Mouse (Mus musculus) right cerebral cortex, postnatal 10 days (tissue): ENCODE measurements around the gene Taf15.

Experiments used
- DNase-seq, 2 experiments: peaks; one replicate each; pipeline ENCODE4 v3.0.0; 2021; ENCODE audit warnings: low spot score in 2 of 2

The Taf15 gene

DNA sequence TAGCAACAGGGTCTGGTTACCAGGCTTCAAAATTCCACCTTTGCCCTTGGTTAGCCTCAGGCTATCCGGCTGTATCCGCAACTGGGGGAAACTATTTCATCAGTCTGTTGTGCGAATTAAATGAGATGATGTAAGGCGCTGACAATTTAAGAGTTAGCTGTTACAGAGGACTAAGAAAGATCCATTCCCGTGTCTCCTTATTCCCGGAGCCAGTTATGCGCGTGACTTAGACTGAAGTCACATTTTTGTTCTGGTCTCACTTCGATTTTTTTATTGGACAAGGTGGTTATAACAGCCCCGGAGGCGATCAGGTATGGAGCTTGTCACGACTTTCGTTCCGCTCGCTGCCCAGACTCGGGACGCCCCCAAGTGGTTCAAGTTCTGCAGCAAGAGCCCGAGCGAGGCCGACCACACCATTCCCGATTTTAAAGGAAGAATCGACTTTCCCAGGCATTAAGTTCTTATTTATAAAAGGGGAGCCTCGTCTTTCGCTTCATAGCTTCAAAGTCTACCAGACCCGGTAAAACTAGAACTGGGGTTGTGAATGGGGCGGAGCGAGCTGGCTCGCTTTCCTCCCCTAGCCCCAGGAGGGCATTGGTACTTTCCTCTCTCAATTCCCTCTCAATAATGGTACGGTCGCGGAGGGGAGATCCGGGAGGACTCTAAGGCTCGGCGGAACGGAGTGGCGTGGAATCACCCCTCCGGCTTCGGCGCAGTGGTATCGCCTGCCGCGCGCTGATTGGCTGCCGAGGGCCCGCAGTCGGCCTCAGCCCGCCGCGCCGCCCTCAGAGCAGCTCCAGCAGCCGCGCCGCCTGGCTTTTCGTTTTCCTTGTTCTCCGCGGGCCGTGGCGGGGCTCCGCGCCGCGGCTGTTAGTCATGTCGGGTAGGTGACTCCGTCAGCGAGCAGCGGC is at the start of gene Taf15:
TSS of gene Taf15 (plus strand) at position 763 of the 911 bp plus-strand sequence.
- peak; percentile 99 for DNase-seq

DNA sequence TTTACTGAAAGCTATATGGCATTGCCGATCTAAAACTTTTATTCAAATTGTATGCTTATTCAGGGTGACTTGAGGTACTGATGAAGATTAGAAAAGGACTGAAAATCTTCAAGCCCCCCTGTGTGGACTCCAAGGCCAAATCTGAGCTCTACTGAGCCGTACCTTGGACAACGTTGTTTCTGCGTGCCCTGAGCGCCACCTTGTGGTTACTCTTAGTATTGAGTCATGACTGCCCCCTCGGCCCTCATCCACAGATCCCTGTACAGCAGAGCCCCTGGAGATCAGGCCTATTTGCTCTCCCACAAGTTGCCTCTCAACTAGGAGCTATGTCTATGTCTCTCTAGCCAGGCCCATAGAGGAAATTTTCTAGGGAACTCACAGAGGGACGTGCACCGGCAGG is 48.2 kb upstream of the Taf15 start:
- peak; percentile 83 for DNase-seq

DNA sequence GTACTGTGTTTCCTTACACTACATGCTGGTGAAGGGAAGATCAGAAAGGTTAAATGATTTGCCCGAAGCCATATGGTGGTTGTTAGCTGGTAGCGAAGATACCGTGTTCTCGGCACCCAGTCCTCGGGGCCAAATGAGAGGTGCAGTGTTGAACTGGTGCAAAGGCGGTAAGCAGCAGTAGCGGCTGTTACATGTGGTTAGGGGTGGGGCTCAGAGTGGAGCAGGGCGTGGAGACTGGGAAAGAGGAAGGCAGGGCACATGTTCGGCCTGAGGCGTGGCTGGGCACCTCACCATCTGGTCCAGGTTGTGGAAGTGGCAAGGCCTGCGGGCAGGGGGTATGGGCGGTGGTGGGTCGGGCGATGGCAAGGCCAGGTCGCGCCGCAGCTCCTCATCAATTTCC is 45.9 kb upstream of the Taf15 start:
- no peak for DNase-seq

DNA sequence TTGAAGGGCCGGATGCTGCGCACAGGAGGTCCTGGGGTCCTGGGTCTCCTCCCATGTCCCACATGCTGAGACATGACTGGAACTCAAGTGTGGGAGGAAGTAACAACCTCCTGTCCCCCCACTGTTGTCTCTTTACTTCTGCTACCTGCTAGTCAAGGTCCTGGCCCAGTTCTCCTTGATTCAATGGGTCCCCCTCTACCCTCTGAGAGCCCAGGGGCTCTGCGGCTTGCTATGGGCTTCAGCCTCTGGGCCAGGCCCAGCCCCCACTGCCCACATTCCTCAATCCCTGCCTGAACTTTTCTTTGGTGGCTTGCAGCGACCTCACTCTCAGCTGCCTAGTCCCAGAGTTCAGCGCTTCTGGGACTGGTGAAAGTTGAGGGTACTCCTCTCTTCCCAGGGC is 43.5 kb upstream of the Taf15 start, which contains the start of gene Gas2l2:
TSS of gene Gas2l2 (minus strand) at position 101 of the 400 bp plus-strand sequence.
- no peak for DNase-seq

DNA sequence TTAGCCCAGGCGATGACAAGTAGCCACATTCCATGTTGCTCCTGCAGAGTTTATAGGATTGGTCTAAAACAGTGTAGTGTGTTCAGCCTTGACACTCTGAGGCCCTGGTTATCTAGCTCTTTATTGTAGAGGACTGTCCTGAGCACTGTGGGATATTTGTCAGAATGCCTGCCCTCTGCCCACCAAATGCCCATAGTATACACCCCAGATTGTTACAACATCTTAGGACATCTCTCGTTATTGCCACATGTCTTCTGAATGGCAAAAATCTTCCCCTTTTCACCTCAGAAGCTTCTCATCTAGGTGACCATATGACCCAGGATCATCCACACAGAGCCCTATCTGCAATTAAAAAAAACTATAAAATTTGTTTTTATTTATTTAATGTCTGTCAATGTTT is 40.4 kb upstream of the Taf15 start:
- DNase-seq = no peak

DNA sequence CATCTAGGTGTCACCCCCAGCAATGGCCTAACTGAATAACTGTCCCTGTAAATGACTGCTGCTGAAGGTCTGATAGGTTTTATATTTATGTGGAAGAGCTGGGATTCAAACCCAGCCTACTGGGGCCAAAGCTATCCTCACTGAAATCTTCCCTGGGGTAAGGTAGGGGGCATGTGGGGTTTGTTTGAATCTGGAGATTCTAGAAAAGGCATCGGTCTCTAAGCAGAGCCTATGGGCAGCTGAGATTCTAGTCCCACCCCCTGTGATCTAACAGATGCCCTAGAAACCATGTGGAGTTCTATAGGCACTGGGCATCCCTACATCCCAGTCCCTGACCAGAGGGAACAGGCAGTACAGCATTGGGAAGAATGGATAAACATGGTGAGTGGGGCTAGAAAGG is 35.5 kb upstream of the Taf15 start, which contains the start of gene 1700020L24Rik:
TSS of gene 1700020L24Rik (plus strand) at position 301 of the 400 bp plus-strand sequence.
- no peak for DNase-seq

DNA sequence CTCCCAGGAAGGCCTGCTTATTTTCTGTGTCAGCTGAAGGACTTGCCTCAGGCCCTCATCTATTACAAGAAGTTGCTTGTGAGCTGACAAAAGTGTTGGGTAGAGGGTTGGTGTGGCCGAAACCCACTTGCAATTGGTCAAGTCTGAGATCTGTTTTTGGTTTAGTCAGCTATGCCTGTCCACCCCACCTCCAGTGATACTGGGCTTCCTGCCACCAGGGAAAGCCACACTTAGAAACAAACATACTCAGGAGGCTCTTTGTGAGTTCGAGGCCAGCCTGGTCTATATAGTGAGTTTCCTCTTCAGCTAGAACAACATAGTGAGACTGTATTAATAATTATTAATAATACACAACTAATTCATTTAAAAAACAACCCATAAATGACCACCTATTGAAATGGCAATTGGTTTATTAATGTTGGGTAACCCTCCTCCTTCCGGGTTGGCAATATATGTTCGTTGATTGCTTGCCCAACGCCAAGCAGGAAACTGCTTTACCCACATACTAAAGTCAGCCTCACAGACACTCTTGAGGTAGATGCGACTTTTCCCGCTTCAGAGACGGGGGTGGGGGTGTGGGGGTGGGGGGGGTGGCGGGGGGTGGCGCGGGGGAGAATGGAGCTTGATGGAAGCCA is 33.3 kb upstream of the Taf15 start:
- no peak for DNase-seq

DNA sequence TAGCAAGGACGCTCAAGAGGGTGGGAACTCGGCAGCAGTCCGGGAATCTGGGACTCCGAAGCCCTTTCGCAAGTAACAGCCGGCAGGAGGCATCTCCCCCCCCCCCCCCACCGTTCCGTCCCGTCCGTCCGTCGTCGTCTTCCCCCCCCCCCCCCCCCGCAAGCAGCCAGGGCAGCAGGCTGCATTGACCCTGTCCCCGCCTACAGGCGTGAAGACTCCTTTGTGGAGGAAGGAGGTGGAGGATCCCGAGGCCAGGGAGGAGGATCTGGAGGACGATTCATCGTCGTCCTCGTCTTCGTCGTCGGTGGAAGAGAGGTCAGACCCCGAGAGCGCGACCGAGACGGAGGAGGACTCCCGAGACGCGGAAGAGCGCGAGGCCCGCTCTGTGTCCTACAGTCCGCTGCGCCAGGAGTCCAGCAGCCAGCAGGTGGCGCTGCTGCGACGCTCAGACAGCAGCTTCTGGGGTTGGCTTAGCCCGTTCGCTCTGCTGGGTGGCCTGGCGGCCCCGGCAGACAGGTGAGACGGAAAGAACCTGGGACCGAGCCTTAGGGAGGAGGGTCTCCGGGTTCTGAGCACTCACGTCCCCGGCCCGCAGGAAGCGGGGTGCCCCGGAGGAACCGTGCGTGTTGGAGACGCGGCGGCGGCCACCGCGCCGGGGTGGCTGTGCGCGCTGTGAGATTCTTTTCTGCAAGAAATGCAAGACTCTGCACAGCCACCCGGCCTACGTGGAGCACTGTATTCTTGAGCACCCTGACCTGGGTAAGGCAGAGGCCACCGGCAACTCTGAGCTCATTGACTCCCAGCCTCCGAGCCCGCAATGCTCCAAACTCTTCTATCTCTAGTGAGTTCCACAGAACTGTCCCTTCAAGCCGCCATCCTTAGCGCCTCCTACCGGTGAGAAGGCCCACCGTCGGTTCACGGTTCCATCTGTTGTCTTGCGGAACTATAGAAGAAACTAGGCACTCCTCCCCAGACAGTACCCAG is 32.5 kb upstream of the Taf15 start:
- DNase-seq = peak; percentile 87 to 91

DNA sequence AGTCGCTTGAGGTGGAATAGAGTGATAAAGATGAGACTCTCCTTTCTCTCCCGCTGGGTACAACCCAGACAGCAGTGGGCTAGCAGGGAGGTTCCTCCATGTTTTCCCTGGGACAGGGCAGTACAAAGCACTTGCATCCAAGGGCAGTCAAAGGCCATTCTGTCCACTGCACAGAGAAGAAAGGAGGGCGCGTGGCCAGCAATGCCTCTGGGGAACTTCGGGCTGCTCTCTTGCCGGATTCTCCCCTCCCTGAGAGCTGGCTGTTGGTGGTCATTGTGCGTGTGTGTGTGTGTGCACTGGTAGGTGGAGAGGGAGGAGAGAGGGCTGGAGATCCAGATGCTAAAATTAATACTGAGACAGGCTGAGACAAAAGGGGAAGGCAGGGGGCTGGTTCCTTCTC is 31.7 kb upstream of the Taf15 start:
- no peak for DNase-seq

DNA sequence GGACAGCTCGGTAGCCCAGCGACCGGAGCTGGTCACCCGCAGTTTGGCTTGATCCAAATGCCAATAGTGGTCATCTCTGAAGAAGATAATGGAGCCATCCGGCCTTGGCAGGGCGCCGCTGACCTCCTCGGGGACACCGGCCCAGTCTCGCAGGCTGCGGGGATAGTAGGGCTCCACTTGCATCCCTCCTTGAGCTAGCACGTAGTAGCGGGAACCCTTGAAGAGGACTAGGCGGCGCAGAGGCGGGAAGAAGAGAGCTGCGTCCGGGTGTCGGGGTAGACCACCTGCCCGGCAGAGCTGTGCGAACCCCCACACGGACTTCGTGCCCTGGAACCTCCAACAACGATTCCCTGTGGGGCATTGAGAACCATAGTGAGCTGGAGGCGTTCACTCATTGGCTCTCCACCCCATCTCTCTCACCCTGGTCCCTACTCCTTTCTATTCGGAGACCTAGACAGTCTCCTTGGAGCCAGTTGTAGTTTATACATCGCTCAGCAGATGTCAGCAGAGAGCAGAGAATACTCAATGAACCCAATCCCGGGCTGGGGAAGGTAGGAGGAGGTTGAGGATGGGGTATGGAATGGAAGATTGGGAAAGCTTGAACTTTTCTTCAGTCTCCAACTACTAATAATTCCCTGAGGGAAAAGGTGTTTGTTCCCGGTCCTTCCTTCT is 30.2 kb upstream of the Taf15 start:
- peak; percentile 81 to 87 for DNase-seq

DNA sequence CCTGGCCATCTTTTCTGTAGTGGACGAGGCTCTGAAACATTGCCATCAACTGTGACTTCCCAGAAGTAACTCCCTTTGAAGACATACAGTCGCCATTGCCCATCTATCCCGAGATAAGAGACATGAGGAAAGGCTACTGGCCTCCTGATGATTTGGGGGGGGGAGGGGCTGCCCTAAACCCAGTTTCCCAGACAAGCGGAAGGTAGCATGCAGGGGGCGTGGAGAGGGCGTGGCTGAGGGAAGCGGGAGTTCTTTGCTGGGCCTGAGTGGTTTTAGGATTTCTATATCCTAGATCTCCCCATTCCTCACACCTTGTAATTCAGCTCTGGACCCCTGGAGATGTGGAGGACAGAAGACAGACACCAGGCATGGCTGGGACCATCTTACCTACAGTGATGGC is 29.1 kb upstream of the Taf15 start:
- DNase-seq = no peak

DNA sequence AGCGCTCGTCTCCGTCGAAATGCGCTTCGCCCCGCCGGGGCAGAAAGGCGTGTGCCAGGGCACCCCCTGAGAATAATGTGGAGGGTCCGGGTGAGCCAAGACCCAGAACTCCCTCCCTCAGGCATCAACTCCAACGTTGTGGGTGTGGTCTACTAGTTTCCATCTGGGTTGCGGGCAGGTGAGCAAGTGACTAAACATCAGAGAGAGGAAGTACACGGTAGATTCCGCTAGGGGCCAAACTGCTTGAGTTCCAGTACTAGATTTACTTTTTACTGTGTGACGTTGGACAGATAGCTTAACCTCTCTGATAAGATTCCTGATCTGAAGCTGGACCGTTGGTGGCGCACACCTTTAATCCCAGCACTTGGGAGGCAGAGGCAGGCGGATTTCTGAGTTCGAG is 27.9 kb upstream of the Taf15 start:
- DNase-seq = no peak

DNA sequence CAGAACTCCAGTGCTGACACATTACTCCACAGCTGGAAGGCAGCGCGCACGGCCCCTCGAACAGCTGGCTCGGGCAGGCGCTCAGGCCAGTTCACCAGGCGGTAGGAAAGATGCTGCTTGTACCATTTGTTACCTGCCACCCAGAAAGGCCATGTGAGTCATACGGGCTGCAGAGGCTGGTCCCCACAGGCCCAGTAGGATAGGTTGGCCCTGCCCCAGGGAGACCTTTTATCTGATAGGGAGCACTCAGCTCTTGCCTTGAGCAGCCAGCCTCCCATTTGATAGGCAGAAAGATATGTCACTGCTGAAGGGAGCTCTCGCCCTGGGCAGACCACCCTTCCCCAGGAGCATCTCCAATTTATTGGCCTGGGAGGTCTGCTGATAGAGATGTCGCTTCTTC is 25.3 kb upstream of the Taf15 start:
- no peak for DNase-seq

DNA sequence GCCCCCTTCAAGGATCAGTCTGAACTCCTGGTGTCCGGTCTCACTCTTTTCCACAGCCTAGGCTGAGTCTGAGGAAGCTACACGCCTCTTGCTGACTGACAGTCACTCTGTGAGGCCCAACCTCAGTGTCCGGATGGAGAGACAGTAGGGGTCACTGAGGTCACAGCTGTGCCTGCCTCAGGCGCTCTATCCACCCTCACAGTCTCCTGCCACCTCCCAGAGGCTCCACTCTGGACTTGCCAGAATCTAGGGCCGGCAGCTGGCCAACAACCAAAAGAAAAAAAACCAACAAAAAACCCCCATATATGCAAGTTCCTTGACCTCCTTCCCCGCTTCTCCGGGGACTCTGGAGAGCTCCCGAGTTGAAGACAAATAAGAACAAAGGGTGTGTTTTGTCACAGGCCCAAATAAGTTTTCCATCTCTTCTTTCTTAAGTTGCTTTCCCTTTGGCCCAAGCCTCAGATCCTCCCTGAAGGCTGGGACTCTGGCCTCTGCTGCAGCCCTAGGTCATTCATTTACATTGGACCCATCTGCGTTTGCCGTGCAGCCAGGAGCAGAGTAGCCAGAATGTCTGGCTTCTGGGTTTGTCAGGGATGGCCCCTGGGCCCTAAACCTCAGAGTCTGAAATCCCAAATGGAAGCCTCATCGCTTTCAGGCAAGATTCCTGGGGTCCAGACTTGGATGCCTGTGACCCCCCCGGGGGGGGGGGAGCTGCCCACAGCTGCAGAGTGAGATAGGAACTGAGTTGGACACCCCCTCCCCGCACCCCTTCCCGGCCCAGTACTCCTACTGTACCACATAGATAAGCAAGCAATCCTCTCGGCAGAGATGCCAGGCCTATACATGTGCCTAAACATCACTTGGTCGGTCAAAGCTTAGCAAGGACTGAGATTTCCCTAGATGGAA is 24.6 kb upstream of the Taf15 start:
- no peak for DNase-seq

DNA sequence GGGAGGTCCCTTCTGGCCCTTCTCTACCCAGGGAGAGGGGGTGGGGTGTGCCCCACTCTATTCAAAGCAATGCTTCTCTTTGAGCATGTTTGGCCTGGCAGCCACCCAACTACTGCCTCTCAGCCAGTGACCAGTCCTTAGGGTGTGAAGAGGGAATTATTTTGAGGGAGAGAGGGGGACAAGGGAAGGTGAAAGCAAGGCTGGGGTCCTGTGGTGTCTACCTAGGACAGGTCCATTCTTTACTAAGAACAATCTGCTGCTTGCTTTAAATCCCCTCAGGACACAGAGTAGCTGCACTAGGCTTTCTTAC is 24.0 kb upstream of the Taf15 start:
- DNase-seq = peak in 1 of 2 experiments; percentile 64

DNA sequence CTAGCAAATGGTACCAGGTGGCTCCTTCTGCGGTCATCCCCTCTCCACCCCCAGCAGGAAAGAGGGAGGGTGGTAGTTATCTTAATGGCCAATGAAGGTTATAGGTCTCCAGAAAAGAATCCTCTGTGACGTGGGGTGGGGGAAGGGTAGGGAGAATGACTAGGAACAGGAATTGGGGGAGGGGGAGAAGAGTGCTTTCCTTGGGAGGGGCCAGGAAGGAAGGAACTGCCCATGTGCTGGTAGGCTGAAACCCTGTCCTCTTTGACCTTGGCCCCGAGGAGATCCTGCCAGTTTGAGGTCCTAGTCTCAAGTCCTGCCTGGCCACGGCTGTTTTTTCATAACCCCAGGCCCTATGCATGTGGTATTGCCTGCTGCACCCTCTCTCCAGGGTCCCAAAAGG is 23.6 kb upstream of the Taf15 start:
- no peak for DNase-seq

DNA sequence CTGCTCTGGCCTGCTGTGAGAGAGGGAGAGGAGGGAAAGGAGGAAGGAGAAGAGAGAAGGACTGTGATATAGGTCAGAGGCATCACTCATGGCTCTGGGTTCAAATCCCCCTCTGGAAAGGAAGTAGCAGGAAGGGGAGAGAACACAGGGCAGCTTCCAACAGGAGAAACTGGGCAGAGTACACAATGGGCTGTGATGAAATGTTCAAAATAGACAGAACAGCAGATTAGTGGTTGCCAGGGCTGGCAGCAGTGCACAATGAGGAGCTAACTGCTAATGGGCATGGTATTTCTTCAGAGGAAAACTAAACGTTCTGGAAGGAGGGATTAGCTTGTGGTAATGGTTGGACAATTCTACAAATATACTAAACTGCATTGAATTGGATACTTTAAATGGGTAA is 22.3 kb upstream of the Taf15 start:
- DNase-seq = no peak

DNA sequence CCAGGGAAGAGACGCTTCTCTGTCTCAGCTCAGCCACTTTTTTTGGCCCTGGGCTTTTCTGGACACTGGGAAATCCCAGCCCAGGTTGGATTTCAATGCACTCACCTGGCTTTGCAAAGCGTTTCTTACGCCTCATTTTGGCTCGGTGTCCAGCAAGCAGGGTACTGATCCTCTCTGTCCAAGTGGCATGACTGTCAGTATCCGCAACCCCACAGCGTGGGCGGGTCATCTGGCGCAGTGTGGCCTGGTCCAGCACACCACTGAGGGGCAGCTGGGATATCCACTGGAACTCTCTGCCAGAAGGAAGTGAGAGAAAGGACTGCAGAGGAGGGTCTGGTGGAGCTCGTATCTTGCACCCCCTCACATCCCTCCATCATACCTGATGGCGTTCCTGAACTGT is 21.6 kb upstream of the Taf15 start:
- no peak for DNase-seq

DNA sequence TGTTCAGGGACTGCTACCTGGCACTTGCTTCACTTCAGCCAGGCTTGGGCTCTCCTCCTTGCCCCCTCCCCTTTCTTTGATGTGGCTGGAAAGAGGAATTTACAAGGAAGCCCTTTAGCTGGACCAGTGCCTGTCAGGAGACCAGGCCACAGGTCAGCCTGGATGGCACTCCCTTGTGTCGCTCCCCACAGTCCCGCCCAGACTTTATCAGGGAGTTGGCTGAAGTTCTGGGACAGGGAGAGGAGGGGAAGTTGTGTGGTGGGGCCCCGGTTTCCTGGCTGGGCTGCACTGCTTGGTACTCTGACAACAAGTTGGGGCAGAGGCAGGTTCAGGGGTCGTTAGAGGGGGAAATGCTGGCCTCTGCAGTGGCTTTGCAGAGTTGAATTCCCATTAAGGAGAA is 18.3 kb upstream of the Taf15 start:
- no peak for DNase-seq

DNA sequence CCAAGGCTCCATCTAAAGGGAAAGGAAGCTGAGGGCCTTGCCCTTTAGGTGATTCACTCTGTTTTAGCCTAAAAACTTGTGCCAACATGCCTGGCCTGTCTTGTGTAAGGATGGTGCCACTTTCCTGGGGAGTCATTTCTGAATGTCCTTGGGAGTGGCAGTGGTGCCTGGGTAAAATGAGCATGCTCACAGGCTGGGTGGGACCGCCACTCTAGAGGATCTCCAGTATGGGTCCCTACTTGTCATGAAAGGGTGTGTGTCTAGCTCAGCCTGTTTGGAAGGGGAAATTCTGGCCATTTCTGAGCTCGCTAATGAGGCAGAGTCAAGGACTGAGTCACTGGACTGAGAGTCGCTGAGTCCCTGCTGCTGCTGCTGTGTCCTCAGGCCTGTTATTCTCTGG is 17.3 kb upstream of the Taf15 start:
- DNase-seq = no peak
